Mouse (Mus musculus) liver, adult 2 months (tissue): ENCODE results near the gene Psen2. TPM values are rescaled to one million over a fixed set of nuclear protein-coding genes. Genes with fewer than 3 reads are reported as not detected.

ENCODE experiments used
- DNase-seq: peaks from one replicate; pipeline ENCODE4 v3.0.0-alpha.2; 2011; ENCODE audit warnings: low read depth, low spot score; ENCODE audit errors: extremely low read depth
- H3K27ac ChIP-seq: fragments of 200-500 bp; replicated peaks from 2 replicates; pipeline ENCODE4 v1.5.1; 2012; ENCODE audit warnings: low read depth, mild to moderate bottlenecking, control low read depth, inconsistent platforms, low read length; ENCODE audit not compliant: insufficient read depth
- H3K27me3 ChIP-seq: fragments of 200-500 bp; 2 replicates; pipeline ENCODE4 v1.6.1; 2012; ENCODE audit warnings: mild to moderate bottlenecking, moderate library complexity, low read length, inconsistent platforms; ENCODE audit not compliant: control insufficient read depth, insufficient read depth
- H3K36me3 ChIP-seq: fragments of 200-500 bp; 2 replicates; pipeline ENCODE4 v1.6.1; 2012; ENCODE audit warnings: low read length, inconsistent platforms; ENCODE audit not compliant: control insufficient read depth, insufficient read depth
- H3K4me1 ChIP-seq: fragments of 200-500 bp; 2 replicates; pipeline ENCODE4 v1.6.1; 2011; ENCODE audit warnings: low read length; ENCODE audit not compliant: control insufficient read depth, insufficient read depth
- H3K4me3 ChIP-seq: fragments of 200-500 bp; 2 replicates; pipeline ENCODE4 v1.5.1; 2011; ENCODE audit warnings: low read depth, mild to moderate bottlenecking, control low read depth, low read length, moderate library complexity; ENCODE audit not compliant: insufficient read depth
- H3K79me2 ChIP-seq: fragments of 200-500 bp; 2 replicates; pipeline ENCODE4 v1.6.1; 2012; ENCODE audit warnings: inconsistent platforms, mild to moderate bottlenecking, low read length, moderate library complexity; ENCODE audit not compliant: control insufficient read depth, insufficient read depth
- H3K9ac ChIP-seq: fragments of 200-500 bp; 2 replicates; pipeline ENCODE4 v1.6.1; 2012; ENCODE audit warnings: low read depth, mild to moderate bottlenecking, control low read depth, inconsistent platforms, low read length
- CTCF ChIP-seq: fragments of 200-500 bp; IDR thresholded peaks from 2 replicates; pipeline ENCODE4 v1.5.1; 2011; ENCODE audit warnings: low read depth, low read length, control low read depth
- POLR2A ChIP-seq: fragments of 200-500 bp; IDR thresholded peaks from 2 replicates; pipeline ENCODE4 v1.6.1; 2011; ENCODE audit warnings: low read length, control low read depth; ENCODE audit not compliant: insufficient read depth; ENCODE audit errors: extremely low read depth
- WGBS: fragments of 180-500 bp; shearing (Covaris S2); methylation state at CpG from one replicate; pipeline ENCODE4 v1.1.7; 2018; 5-methylcytosine and 5-hydroxymethylcytosine counted together
- polyA plus RNA-seq: library from polyadenylated mRNA; depleted of rRNA; stranded (reverse); fragments of >200 nt; gene quantifications from 2 replicates; pipeline ENCODE4 v1.2.3, GENCODE M21; 2012
- total RNA-seq: library from RNA; depleted of rRNA; stranded (reverse); fragments of >200 nt; gene quantifications from 2 replicates; pipeline ENCODE4 v1.2.3, GENCODE M21; 2014

Psen2 gene
- total and polyA plus RNA-seq, 2 experiments, result 256 to 711 TPM

GRCm38 (mm10) chr1:180230580-180230979, 32.7 kb downstream of the Psen2 start:
- no peak overlapping the region for H3K4me3 ChIP-seq
- DNase-seq, result no peak
- TF ChIP-seq POLR2A (no peak), CTCF (peak; percentile 48)
- H3K9ac ChIP-seq, result no peak overlapping the region
- H3K4me1 ChIP-seq, result peaks cover 25% of the 10 kb centered on the region
- H3K36me3 ChIP-seq, result peaks cover 8% of the 10 kb centered on the region
- 49% methylated on average over 2 of the region's 2 CpGs for WGBS
- H3K27ac ChIP-seq, result peak overlapping the region; percentile 65
- no peaks in the 10 kb centered on the region for H3K27me3 ChIP-seq
- peaks cover 11% of the 10 kb centered on the region; the same call in 1 of the 2 replicates for H3K79me2 ChIP-seq

- 16% methylated on average over 7 of the region's 7 CpGs for WGBS
- H3K27me3 ChIP-seq, result no peaks in the 10 kb centered on the region
- peak overlapping the region; percentile 73 for H3K9ac ChIP-seq
- peaks cover 8% of the 10 kb centered on the region for H3K36me3 ChIP-seq
- TF ChIP-seq CTCF (no peak), POLR2A (peak; percentile 47; the same call in 1 of the 2 replicates)
- peaks cover 11% of the 10 kb centered on the region; the same call in 1 of the 2 replicates for H3K79me2 ChIP-seq
- H3K4me1 ChIP-seq, result peaks cover 27% of the 10 kb centered on the region
- peak; percentile 98 for DNase-seq
- H3K4me3 ChIP-seq, result peak overlapping the region; percentile 58
- H3K27ac ChIP-seq, result peak overlapping the region; percentile 90
Measured at GRCm38 (mm10) chr1:180229906-180230305, 33.3 kb downstream of the Psen2 start.

- H3K9ac ChIP-seq, result peak overlapping the region; percentile 73
- H3K4me3 ChIP-seq, result peak overlapping the region; percentile 58
- no peaks in the 10 kb centered on the region for H3K27me3 ChIP-seq
- 56% methylated on average over 12 of the region's 12 CpGs for WGBS
- TF ChIP-seq POLR2A (no peak), CTCF (no peak)
- peaks cover 11% of the 10 kb centered on the region; the same call in 1 of the 2 replicates for H3K79me2 ChIP-seq
- peaks cover 27% of the 10 kb centered on the region for H3K4me1 ChIP-seq
- peak overlapping the region; percentile 90 for H3K27ac ChIP-seq
- DNase-seq, result no peak
- peaks cover 8% of the 10 kb centered on the region for H3K36me3 ChIP-seq
Measured at GRCm38 (mm10) chr1:180228854-180229253, 34.4 kb downstream of the Psen2 start.

GRCm38 (mm10) chr1:180226766-180227165, 36.5 kb downstream of the Psen2 start:
- Histone ChIP-seq H3K27me3 (no peaks in the 10 kb centered on the region), H3K27ac (peak overlapping the region; percentile 90), H3K4me3 (peak overlapping the region; percentile 31; the same call in 1 of the 2 replicates), H3K9ac (peak overlapping the region; percentile 54), H3K4me1 (peaks cover 27% of the 10 kb centered on the region), H3K79me2 (peaks cover 11% of the 10 kb centered on the region; the same call in 1 of the 2 replicates), H3K36me3 (peaks cover 3% of the 10 kb centered on the region)
- no peak for DNase-seq
- TF ChIP-seq CTCF, result no peak
- TF ChIP-seq POLR2A, result no peak
- WGBS, result 77% methylated on average over 3 of the region's 3 CpGs

- Histone ChIP-seq H3K4me3 (peak overlapping the region; percentile 40), H3K27ac (peak overlapping the region; percentile 90), H3K4me1 (peaks cover 30% of the 10 kb centered on the region), H3K79me2 (peaks cover 11% of the 10 kb centered on the region; the same call in 1 of the 2 replicates), H3K9ac (peak overlapping the region; percentile 40), H3K36me3 (peaks cover 3% of the 10 kb centered on the region), H3K27me3 (no peaks in the 10 kb centered on the region)
- peak; percentile 44 for TF ChIP-seq CTCF
- TF ChIP-seq POLR2A, result no peak
- peak; percentile 55 for DNase-seq
- 14% methylated on average over 12 of the region's 12 CpGs for WGBS
Measured at GRCm38 (mm10) chr1:180226221-180226713, 37.0 kb downstream of the Psen2 start.

- TF ChIP-seq CTCF (no peak), POLR2A (no peak)
- Histone ChIP-seq H3K4me1 (peaks cover 35% of the 10 kb centered on the region), H3K4me3 (peak overlapping the region; percentile 40), H3K36me3 (peaks cover 3% of the 10 kb centered on the region), H3K27ac (peak overlapping the region; percentile 90), H3K9ac (peak overlapping the region; percentile 24; the same call in 1 of the 2 replicates), H3K27me3 (no peaks in the 10 kb centered on the region), H3K79me2 (peaks cover 11% of the 10 kb centered on the region; the same call in 1 of the 2 replicates)
- DNase-seq, result peak; percentile 76
- WGBS, result 28% methylated on average over 21 of the region's 21 CpGs
Measured at GRCm38 (mm10) chr1:180225500-180226220, 37.6 kb downstream of the Psen2 start.
